Mouse (Mus musculus) hindbrain, embryonic 14.5 days (tissue): ENCODE results near the gene Rce1. TPM values are rescaled to one million over a fixed set of nuclear protein-coding genes. Genes with fewer than 3 reads are reported as not detected.

ENCODE experiments used
- ATAC-seq: fragments of 200-750 bp; cut with Nextera tagmentation; 2 replicates; pipeline ENCODE4 v1.8.0; 2017; ENCODE audit warnings: moderate number of reproducible peaks, mild to moderate bottlenecking, moderate TSS enrichment, moderate library complexity; ENCODE audit not compliant: low FRiP score
- DNase-seq: peaks from one replicate; pipeline ENCODE4 v3.0.0-alpha.2; 2015; ENCODE audit warnings: low spot score
- H3K27ac ChIP-seq: fragments of 300-500 bp; sonication (generic); 2 replicates; pipeline ENCODE4 v1.5.1; 2014; ENCODE audit warnings: mild to moderate bottlenecking, moderate library complexity
- H3K27me3 ChIP-seq: fragments of 300-500 bp; sonication (generic); 2 replicates; pipeline ENCODE4 v1.6.1; 2014; ENCODE audit warnings: mild to moderate bottlenecking, low read length, mixed read lengths; ENCODE audit not compliant: control insufficient read depth, insufficient read depth
- H3K36me3 ChIP-seq: fragments of 300-500 bp; sonication (generic); replicated peaks from 2 replicates; pipeline ENCODE4 v1.6.1; 2014; ENCODE audit not compliant: control insufficient read depth, insufficient read depth
- H3K4me1 ChIP-seq: fragments of 300-500 bp; sonication (generic); replicated peaks from 2 replicates; pipeline ENCODE4 v1.6.1; 2014; ENCODE audit warnings: antibody characterized with exemption, low read length, mixed read lengths; ENCODE audit not compliant: control insufficient read depth, insufficient read depth
- H3K4me2 ChIP-seq: fragments of 300-500 bp; sonication (generic); replicated peaks from 2 replicates; pipeline ENCODE4 v1.6.1; 2014; ENCODE audit warnings: mild to moderate bottlenecking, moderate library complexity
- H3K4me3 ChIP-seq: fragments of 300-500 bp; sonication (generic); replicated peaks from 2 replicates; pipeline ENCODE4 v1.5.1; 2014; ENCODE audit warnings: mild to moderate bottlenecking, low read length
- H3K9ac ChIP-seq: fragments of 300-500 bp; sonication (generic); 2 replicates; pipeline ENCODE4 v1.6.1; 2014
- H3K9me3 ChIP-seq: fragments of 300-500 bp; sonication (generic); 2 replicates; pipeline ENCODE4 v1.6.1; 2016; ENCODE audit warnings: low read length; ENCODE audit not compliant: control insufficient read depth
- whole genome bisulfite sequencing: fragments of 180-500 bp; shearing (Covaris S2); extraction: QIAGEN DNeasy Blood & Tissue Kit; methylation state at CpG from one replicate; pipeline ENCODE4 v1.1.7; 2014; 5-methylcytosine and 5-hydroxymethylcytosine counted together
- polyA plus RNA-seq: library from polyadenylated mRNA; unstranded; fragments of >200 nt; fragmentation: Nextera tagmentation; extraction: Ambion mirVana; gene quantifications from 2 replicates; pipeline ENCODE4 v1.2.1, GENCODE M21; 2014

Gene Rce1
- polyA plus RNA-seq, 1 experiment from 2014 or later: 53.3 TPM

DNA sequence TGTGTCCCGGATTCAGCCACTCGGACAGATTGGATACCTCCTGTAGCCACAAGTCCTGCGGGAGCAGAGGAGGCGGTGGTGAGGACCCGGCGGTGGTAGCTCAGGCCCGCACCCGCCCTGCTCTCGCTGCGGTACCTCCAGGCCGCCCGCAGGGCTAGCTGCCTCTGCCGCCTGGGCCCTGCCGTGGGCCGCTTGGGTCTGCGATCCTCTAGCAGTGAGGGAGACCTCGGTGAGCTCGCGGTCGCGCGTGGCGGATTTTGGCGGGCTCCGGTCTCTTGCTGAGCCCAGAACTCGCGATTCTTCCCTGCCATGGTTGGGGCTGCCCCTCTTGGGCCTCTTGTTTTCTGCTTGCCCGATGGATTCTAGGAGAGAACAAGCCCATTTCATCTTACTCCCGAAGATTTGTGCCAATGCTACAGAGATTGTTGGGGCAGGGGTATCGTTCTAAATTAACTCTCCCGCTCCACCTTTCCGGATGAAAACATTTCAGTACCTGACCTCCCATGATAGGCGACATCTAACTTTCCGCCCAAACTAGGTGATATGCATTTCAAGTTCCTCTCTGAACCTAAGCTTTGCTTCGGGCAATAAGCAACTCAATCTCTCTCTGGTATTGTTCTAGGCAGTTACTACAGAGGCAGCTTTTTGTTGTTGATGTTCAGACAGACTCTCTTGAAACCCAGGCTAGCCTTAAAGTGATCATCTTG, 541 bp upstream of the Rce1 start:
- H3K4me2 ChIP-seq: peak overlapping the region; percentile 68
- DNase-seq (no peak), ATAC-seq (peak; percentile 43; the same call in 1 of the 2 replicates)
- H3K4me3 ChIP-seq: peak overlapping the region; percentile 51
- H3K4me1 ChIP-seq: peaks cover 23% of the 10 kb centered on the region
- no peaks in the 10 kb centered on the region for H3K9me3 ChIP-seq
- 3% methylated on average over 34 of the region's 35 CpGs for WGBS
- H3K27me3 ChIP-seq: no peaks in the 10 kb centered on the region
- peaks cover 33% of the 10 kb centered on the region for H3K36me3 ChIP-seq
- peak overlapping the region; percentile 89 for H3K27ac ChIP-seq
- H3K9ac ChIP-seq: peak overlapping the region; percentile 84

DNA sequence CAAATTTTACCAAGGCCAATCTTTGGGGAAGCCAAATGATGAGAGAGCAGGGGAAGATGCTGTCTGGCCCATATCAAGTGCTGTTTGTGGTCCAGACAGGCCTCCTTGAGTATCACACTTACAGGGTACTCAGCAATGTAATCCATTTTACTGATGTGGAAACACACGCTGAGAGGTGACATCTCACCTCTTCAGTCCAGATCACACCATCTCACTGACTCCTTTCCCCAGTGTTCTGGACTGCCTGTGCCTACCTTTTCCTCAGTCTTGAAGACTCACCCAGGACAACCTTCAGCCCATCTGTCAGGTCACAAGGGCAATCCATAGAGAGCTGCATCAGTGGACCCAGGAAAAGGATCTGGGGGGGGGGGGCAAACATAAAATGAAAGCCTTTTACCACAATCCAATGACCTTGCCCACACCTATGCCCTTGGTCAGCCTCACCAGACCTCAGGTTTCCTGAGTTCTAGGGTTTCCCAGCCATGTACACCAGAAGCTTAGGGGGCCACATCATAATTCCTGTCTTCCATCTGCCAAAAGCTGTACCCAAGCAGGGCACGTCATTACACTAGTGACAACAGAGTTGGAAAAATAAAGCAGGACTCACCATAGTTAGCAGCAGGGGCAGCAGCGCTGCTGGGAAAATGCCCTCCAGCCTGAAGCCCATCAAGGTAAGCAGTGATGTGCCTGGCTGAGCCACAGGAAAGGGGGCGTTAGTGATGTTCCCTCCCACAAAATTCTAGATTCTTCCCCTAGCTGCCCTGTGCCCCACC, 849 bp downstream of the Rce1 start:
- ATAC-seq (no peak), DNase-seq (no peak)
- no peaks in the 10 kb centered on the region for H3K9me3 ChIP-seq
- 35% methylated on average over 4 of the region's 4 CpGs for WGBS
- peak overlapping the region; percentile 51 for H3K4me3 ChIP-seq
- H3K27me3 ChIP-seq: no peaks in the 10 kb centered on the region
- peaks cover 23% of the 10 kb centered on the region for H3K4me1 ChIP-seq
- peak overlapping the region; percentile 84 for H3K9ac ChIP-seq
- peak overlapping the region; percentile 81 for H3K4me2 ChIP-seq
- H3K36me3 ChIP-seq: peaks cover 40% of the 10 kb centered on the region
- peak overlapping the region; percentile 89; the same call in 1 of the 2 replicates for H3K27ac ChIP-seq

DNA sequence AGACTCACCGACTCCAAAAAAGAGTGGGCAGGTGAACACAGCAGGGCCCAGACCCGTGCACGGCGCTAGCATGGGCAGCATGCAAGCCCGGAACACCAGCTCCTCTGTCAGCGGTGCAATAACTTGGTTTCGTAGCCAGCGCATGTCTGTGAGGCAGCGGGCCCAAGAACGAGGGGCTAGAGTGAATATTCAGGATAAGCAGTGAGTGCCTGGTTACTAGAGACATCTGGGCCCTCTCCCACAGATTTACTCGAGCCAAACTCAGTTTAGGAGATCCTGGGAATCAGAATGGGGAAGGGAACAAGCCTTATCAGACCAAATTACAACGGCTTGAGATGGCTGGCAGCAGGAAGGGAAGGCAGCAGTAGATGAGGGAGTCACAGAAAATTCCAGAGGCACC, 1.4 kb downstream of the Rce1 start:
- no peak for ATAC-seq
- Histone ChIP-seq H3K4me3 (no peak overlapping the region), H3K4me2 (no peak overlapping the region), H3K9ac (peak overlapping the region; percentile 84; the same call in 1 of the 2 replicates), H3K27me3 (no peaks in the 10 kb centered on the region), H3K36me3 (peaks cover 40% of the 10 kb centered on the region), H3K9me3 (no peaks in the 10 kb centered on the region), H3K4me1 (peaks cover 21% of the 10 kb centered on the region), H3K27ac (no peak overlapping the region)
- DNase-seq: no peak
- 95% methylated on average over 12 of the region's 12 CpGs for WGBS

DNA sequence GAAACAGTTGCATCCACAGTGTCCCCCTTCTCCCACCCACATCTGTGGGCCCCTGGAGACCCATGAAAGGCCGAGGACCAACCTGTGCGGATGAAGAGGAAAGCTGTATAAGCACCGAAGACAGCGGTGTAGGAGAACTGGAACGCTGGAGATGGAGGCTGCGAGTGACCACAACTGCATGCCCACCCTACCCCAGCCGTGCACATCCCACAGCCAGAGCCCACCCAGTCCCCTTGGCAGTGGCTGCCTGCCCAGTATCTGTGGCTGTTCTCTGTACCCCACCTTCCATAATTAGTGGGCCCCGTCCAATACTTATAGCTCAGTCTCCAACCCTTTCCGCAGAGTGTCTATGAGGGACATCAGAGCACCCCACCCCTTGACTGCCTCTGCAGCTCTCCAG, 2.0 kb downstream of the Rce1 start:
- ATAC-seq: no peak
- Histone ChIP-seq H3K27ac (no peak overlapping the region), H3K4me3 (no peak overlapping the region), H3K36me3 (peaks cover 40% of the 10 kb centered on the region), H3K4me2 (no peak overlapping the region), H3K9me3 (no peaks in the 10 kb centered on the region), H3K9ac (no peak overlapping the region), H3K27me3 (no peaks in the 10 kb centered on the region), H3K4me1 (peaks cover 16% of the 10 kb centered on the region)
- 98% methylated on average over 9 of the region's 9 CpGs for WGBS
- DNase-seq: no peak

DNA sequence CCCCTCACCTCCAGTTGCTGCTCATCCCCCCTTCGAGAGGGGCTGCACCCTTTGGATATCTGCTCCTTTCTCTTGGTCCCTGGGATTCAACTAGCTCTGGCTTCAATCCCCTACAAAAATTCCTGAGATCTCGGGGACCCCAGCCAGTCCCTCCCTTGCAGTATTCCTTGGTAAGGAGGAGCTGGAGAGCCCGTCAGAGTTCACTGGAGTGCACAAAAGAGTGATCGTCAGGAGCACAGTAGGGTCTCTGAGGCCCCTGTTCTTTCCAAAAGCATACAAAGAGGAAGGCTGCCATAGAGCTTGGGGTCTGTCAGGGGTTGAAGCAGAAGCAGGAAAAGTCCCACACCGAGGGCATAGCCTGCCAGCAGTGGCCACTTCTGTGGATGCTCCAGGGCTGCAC, 2.7 kb downstream of the Rce1 start:
- DNase-seq (no peak), ATAC-seq (no peak)
- no peaks in the 10 kb centered on the region for H3K27me3 ChIP-seq
- no peak overlapping the region for H3K27ac ChIP-seq
- no peak overlapping the region for H3K4me2 ChIP-seq
- no peaks in the 10 kb centered on the region for H3K9me3 ChIP-seq
- H3K9ac ChIP-seq: no peak overlapping the region
- H3K4me1 ChIP-seq: peaks cover 16% of the 10 kb centered on the region
- no peak overlapping the region for H3K4me3 ChIP-seq
- H3K36me3 ChIP-seq: peaks cover 40% of the 10 kb centered on the region
- WGBS: 67% methylated on average over 5 of the region's 5 CpGs

DNA sequence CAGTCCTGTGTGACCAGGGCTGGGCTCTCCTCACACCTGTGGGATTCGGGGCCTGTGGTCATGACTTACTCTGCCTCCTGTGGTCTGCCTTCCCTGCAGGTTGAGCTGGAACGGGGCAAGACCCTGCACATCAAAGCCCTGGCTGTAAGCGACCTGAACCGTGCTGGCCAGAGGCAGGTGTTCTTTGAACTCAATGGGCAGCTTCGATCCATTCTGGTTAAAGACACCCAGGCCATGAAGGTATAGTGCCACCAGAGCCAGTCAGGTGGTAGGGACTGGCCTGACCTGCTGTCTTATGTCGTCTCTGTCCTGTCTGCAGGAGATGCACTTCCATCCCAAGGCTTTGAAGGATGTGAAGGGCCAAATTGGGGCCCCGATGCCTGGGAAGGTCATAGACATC, 4.7 kb downstream of the Rce1 start:
- Histone ChIP-seq H3K27me3 (no peaks in the 10 kb centered on the region), H3K9ac (no peak overlapping the region), H3K4me3 (no peak overlapping the region), H3K36me3 (peaks cover 40% of the 10 kb centered on the region), H3K27ac (no peak overlapping the region), H3K9me3 (no peaks in the 10 kb centered on the region), H3K4me1 (peaks cover 13% of the 10 kb centered on the region; the same call in 1 of the 2 replicates), H3K4me2 (no peak overlapping the region)
- 92% methylated on average over 7 of the region's 7 CpGs for WGBS
- ATAC-seq: no peak
- no peak for DNase-seq

DNA sequence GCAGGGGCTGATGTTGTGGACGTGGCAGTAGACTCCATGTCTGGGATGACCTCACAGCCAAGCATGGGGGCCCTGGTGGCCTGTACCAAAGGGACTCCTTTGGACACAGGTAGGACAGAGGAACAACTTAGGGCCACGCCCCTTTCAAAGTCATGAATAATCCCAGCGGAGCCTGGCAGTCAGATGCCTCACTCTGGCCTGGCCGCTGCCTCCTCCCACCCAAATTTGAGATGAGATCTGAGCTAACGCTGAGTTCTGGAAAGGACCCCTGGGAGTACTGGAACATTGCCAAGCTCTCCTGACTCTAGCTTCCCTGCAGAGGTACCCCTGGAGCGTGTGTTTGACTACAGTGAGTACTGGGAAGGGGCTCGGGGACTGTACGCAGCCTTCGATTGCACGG, 6.0 kb downstream of the Rce1 start:
- Histone ChIP-seq H3K9ac (no peak overlapping the region), H3K36me3 (peaks cover 40% of the 10 kb centered on the region), H3K27me3 (no peaks in the 10 kb centered on the region), H3K4me3 (no peak overlapping the region), H3K4me1 (peaks cover 10% of the 10 kb centered on the region), H3K27ac (no peak overlapping the region), H3K9me3 (no peaks in the 10 kb centered on the region), H3K4me2 (no peak overlapping the region)
- 80% methylated on average over 10 of the region's 10 CpGs for WGBS
- ATAC-seq: no peak
- DNase-seq: no peak

DNA sequence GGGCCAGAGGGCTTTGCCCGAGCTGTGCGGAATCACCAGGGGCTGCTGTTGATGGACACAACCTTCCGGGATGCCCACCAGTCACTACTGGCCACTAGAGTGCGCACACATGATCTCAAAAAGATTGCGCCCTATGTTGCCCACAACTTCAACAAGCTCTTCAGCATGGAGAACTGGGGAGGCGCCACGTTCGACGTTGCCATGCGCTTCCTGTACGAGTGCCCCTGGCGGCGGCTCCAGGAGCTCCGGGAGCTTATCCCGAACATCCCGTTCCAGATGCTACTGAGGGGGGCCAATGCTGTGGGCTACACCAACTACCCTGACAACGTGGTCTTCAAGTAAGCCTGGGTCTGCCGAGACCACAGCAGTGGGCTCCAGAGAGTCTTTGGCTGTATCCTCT, 7.3 kb downstream of the Rce1 start:
- H3K27me3 ChIP-seq: no peaks in the 10 kb centered on the region
- 28% methylated on average over 18 of the region's 18 CpGs for WGBS
- no peak overlapping the region for H3K4me3 ChIP-seq
- no peak overlapping the region for H3K4me2 ChIP-seq
- no peak overlapping the region for H3K9ac ChIP-seq
- no peak for ATAC-seq
- H3K9me3 ChIP-seq: no peaks in the 10 kb centered on the region
- H3K27ac ChIP-seq: no peak overlapping the region
- H3K36me3 ChIP-seq: peaks cover 39% of the 10 kb centered on the region
- DNase-seq: peak; percentile 35
- peaks cover 20% of the 10 kb centered on the region for H3K4me1 ChIP-seq

DNA sequence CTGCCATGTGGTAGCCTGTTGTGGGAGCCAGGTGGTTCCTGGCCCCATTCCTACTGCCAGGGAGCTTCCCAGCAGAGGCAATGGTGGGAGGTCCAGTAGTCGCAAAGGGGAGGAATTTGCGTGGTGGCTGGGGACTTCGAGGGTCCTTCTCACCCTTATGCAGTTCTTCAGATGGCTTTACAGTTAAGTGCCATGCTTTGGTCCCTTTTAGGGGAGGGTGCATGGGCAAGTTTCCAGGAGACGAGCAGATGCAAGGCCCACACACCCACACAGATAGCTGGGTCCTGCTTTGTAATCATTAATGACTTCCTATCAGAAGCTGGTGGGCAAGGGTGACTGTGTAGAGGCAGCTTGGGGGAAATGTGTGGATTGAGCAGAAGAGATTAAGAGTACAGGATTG, 8.9 kb downstream of the Rce1 start:
- Histone ChIP-seq H3K27me3 (no peaks in the 10 kb centered on the region), H3K36me3 (peaks cover 39% of the 10 kb centered on the region), H3K9me3 (no peaks in the 10 kb centered on the region), H3K9ac (no peak overlapping the region), H3K4me2 (no peak overlapping the region), H3K4me1 (peaks cover 26% of the 10 kb centered on the region), H3K27ac (peak overlapping the region; percentile 95; the same call in 1 of the 2 replicates), H3K4me3 (no peak overlapping the region)
- DNase-seq (no peak), ATAC-seq (no peak)
- WGBS: 37% methylated on average over 4 of the region's 4 CpGs
